Mouse (Mus musculus) ES-E14 (cell line): ENCODE results near the gene Wbp2. TPM values are rescaled to one million over a fixed set of nuclear protein-coding genes. Genes with fewer than 3 reads are reported as not detected.

Source experiments
- DNase-seq: peaks from one replicate; pipeline ENCODE4 v3.0.0-alpha.2; 2013; ENCODE audit warnings: low read depth, low spot score
- H3K27ac ChIP-seq: 2 replicates; pipeline ENCODE4 v1.5.1; 2012; ENCODE audit warnings: low read depth, mild to moderate bottlenecking, low read length, moderate library complexity, mixed read lengths; ENCODE audit not compliant: poor library complexity, insufficient read depth, severe bottlenecking
- H3K36me3 ChIP-seq: 2 replicates; pipeline ENCODE4 v1.6.1; 2012; ENCODE audit warnings: mild to moderate bottlenecking, low read length, moderate library complexity, mixed read lengths; ENCODE audit not compliant: control insufficient read depth, poor library complexity, insufficient read depth, severe bottlenecking
- H3K4me1 ChIP-seq, 2 experiments: fragments of 150-350 bp in 1 of 2; sonication (generic) in 1 of 2; 2 replicates each; pipeline ENCODE4 v1.6.1; 2012; ENCODE audit warnings: low read length in 2 of 2, mild to moderate bottlenecking in 1 of 2, mixed read lengths in 1 of 2; ENCODE audit not compliant: control insufficient read depth in 2 of 2, insufficient read depth in 2 of 2, poor library complexity in 1 of 2
- H3K4me3 ChIP-seq, 2 experiments: fragments of 150-350 bp in 1 of 2; sonication (generic) in 1 of 2; 2 replicates each; pipeline ENCODE4 v1.5.1; 2012; ENCODE audit warnings: low read length in 2 of 2, low read depth in 1 of 2, mild to moderate bottlenecking in 1 of 2, mixed read lengths in 1 of 2; ENCODE audit not compliant: insufficient read depth in 1 of 2, poor library complexity in 1 of 2, severe bottlenecking in 1 of 2
- H3K9ac ChIP-seq: 2 replicates; pipeline ENCODE4 v1.6.1; 2012; ENCODE audit warnings: low read depth, mild to moderate bottlenecking, low read length, mixed read lengths; ENCODE audit not compliant: poor library complexity, insufficient read depth, severe bottlenecking
- H3K9me3 ChIP-seq: fragments of 150-350 bp; sonication (generic); 2 replicates; pipeline ENCODE4 v1.6.1; 2012; ENCODE audit warnings: low read depth, mild to moderate bottlenecking, low read length; ENCODE audit not compliant: control insufficient read depth, insufficient read depth
- CHD2 ChIP-seq: IDR thresholded peaks from 2 replicates; pipeline ENCODE4 v1.6.1; 2014; ENCODE audit warnings: mild to moderate bottlenecking, low read depth, low read length, inconsistent platforms
- HCFC1 ChIP-seq: IDR thresholded peaks from 2 replicates; pipeline ENCODE4 v1.6.1; 2012; ENCODE audit warnings: low read length, inconsistent platforms, borderline replicate concordance; ENCODE audit not compliant: insufficient read depth
- MAFK ChIP-seq: IDR thresholded peaks from 2 replicates; pipeline ENCODE4 v1.6.1; 2014; ENCODE audit warnings: mild to moderate bottlenecking, low read depth, low read length, inconsistent platforms; ENCODE audit not compliant: insufficient read depth
- ZC3H11A ChIP-seq: IDR thresholded peaks from 2 replicates; pipeline ENCODE4 v1.6.1; 2012; ENCODE audit warnings: low read depth, mild to moderate bottlenecking, inconsistent platforms, low read length, borderline replicate concordance
- ZNF384 ChIP-seq: IDR thresholded peaks from 2 replicates; pipeline ENCODE4 v1.6.1; 2012; ENCODE audit warnings: low read depth, low read length, inconsistent platforms
- in situ Hi-C, 2 experiments: fragments of 600-800 bp; cut with MboI; formaldehyde crosslinking; loops; one replicate each; pipeline ENCODE4 v1.15.1; 2025; ENCODE audit warnings: low sequenced_read_pairs in 2 of 2, inconsistent platforms in 1 of 2; ENCODE audit not compliant: unreplicated experiment in 2 of 2
- total RNA-seq: library from RNA; depleted of rRNA; stranded (reverse); fragments of 300-350 nt; gene quantifications from 2 replicates; pipeline ENCODE4 v1.2.3, GENCODE M21; 2012

Wbp2 gene
- total RNA-seq, 1 experiment: 20.1 TPM

DNA sequence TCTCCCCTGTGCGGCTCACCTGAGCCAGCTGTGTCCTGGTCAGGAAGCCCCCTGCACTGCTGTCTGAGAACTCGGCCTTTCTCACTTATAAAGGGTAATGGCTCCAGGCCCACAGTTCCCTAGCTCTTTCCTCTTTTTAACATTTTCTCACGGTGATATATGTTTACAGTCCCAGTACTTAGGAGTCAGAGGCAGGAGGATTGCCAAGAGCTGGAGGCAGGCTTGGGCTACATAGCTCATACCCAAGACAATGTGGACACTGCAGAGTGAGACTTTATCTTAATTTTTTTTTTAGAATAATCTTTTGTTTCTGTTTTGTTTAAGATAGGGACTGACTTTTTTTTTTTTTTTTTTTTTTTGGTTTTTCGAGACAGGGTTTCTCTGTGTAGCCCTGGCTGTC, 15.7 kb upstream of the Wbp2 start:
- no peak overlapping the region for H3K4me3 ChIP-seq
- in situ Hi-C loops: no loop called here

DNA sequence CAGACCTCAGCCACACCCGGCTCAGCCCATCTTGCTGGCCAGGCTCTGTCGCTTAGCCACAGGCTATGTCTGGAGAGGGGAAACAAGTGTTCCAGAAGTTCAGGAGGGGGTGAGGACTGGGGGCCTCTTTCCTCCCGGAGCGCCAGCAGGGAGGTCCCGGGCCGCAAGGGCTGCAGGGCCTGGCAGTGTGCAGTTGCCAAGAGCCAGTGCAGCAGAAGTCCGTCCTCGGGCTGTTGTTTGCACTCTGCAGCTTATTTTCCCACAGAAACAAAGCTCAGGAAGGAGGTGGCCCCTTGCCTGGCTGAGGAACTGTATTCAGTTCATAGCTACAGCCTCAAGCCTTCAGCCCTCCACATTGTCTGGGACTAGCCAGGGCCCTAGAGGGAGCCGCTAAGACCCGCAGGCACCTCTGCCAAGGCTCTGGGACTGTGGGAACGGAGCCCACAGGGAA, 15.2 kb upstream of the Wbp2 start:
- H3K9me3 ChIP-seq: no peaks in the 10 kb centered on the region
- 0 out of 4 replicates have a peak overlapping the region, but pooled peaks of 1 of the 2 experiments have one; percentile 7 for H3K4me3 ChIP-seq
- peak overlapping the region; percentile 19; the same call in 1 of the 2 replicates for H3K27ac ChIP-seq
- TF ChIP-seq HCFC1 (no peak), MAFK (no peak), CHD2 (no peak), ZC3H11A (no peak), ZNF384 (no peak)
- no peak for DNase-seq
- H3K36me3 ChIP-seq: no peaks in the 10 kb centered on the region
- H3K4me1 ChIP-seq: peaks cover 10 to 21% of the 10 kb centered on the region in 2 experiments
- H3K9ac ChIP-seq: no peak overlapping the region
- in situ Hi-C loops: no loop called here

More for the DNA sequence above, 15.7 kb upstream of the Wbp2 start:
- DNase-seq: no peak
- Histone ChIP-seq H3K4me1 (peaks cover 10 to 26% of the 10 kb centered on the region in 2 experiments), H3K9ac (no peak overlapping the region), H3K36me3 (no peaks in the 10 kb centered on the region), H3K9me3 (no peaks in the 10 kb centered on the region), H3K27ac (peak overlapping the region; percentile 1; the same call in 1 of the 2 replicates)
- TF ChIP-seq HCFC1 (no peak), ZC3H11A (no peak), MAFK (no peak), ZNF384 (no peak), CHD2 (no peak)

DNA sequence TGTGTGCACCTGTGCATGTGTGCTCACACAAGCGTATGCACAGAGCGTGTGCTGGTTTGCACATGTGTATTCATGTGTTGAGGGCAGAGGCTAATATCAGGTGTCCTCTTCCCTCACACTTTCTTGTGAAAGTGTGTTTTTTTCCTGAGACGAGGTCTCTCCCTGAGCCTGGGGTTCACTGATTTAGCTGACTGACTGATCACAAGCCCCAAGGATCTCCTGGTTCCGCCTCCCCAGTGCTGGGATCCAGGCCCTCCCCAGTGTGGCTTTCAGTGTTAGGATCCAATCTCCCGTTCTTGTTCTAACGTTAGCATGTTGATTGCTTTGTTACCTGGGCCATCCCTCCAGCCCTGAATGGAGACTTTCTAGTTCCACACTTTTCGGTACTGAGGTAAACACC, 14.0 kb upstream of the Wbp2 start:
- no peak for DNase-seq
- Histone ChIP-seq H3K9me3 (no peaks in the 10 kb centered on the region), H3K36me3 (no peaks in the 10 kb centered on the region), H3K4me1 (peaks cover 10 to 14% of the 10 kb centered on the region in 2 experiments), H3K27ac (no peak overlapping the region), H3K9ac (no peak overlapping the region), H3K4me3 (no peak overlapping the region)
- TF ChIP-seq MAFK: no peak
- TF ChIP-seq HCFC1: no peak
- no peak for TF ChIP-seq ZC3H11A
- no peak for TF ChIP-seq CHD2
- TF ChIP-seq ZNF384: no peak
- in situ Hi-C loops: no loop called here

DNA sequence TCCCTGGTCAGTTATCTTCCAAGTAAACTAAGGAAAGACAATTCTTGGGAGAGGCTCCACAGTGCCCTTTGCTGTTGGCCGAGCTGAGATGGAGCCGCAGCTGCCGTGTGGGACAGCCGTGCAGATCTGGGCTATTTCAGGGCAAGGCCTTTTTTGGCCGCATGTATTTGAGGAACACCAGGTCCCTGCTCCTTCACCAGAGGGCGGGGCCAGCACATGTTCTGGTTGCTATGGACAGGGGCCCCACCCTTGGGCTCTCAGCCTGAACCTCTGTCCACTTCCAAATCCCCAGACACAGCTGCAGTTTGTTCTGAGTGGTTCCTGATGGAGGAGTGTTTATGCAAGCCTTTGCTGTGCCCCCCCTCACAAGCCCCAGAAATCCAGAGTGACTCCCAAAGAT, 13.6 kb upstream of the Wbp2 start:
- DNase-seq: no peak
- no peaks in the 10 kb centered on the region for H3K36me3 ChIP-seq
- H3K4me1 ChIP-seq: peaks cover 10 to 13% of the 10 kb centered on the region in 2 experiments
- in situ Hi-C loops: no loop called here
- H3K9me3 ChIP-seq: no peaks in the 10 kb centered on the region
- no peak for TF ChIP-seq ZC3H11A
- TF ChIP-seq HCFC1: no peak
- TF ChIP-seq MAFK: no peak
- TF ChIP-seq ZNF384: no peak
- TF ChIP-seq CHD2: no peak
- H3K9ac ChIP-seq: no peak overlapping the region
- H3K27ac ChIP-seq: no peak overlapping the region
- no peak overlapping the region for H3K4me3 ChIP-seq

DNA sequence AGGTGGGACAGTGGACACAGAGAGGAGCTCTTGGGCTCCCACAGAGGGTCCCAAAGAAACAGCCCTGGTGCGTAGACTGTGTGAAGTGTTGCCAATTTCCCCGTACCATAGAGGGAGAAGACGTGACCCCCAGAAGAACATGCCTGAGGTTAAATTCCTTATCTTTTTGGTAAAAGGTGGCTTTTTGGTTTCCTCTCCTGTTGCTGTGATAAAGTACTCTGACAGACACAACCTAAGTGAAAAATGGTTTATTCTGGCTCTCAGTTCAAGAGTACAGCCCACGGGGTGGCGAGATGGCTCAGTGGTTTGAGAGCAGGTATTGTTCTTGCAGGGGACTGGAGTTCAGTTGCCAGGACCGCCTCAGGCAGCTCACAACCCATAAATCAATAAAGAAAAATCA, 12.7 kb upstream of the Wbp2 start:
- H3K4me3 ChIP-seq: no peak overlapping the region
- H3K4me1 ChIP-seq: peaks cover 6 to 11% of the 10 kb centered on the region in 2 experiments
- no peak overlapping the region for H3K27ac ChIP-seq
- no peak overlapping the region for H3K9ac ChIP-seq
- H3K36me3 ChIP-seq: no peaks in the 10 kb centered on the region
- in situ Hi-C loops: no loop called here
- no peaks in the 10 kb centered on the region for H3K9me3 ChIP-seq
- DNase-seq: no peak
- no peak for TF ChIP-seq ZC3H11A
- no peak for TF ChIP-seq HCFC1
